Mouse (Mus musculus): ENCODE data around the gene Ulk4. TPM values are rescaled to one million over a fixed set of nuclear protein-coding genes. Genes with fewer than 3 reads are reported as not detected.

Ulk4 gene
- polyA plus RNA-seq (2012; fragmentation: generic; extraction: Trizol): 1.1 TPM
- long read RNA-seq, experiment 1, partial matches to known transcripts: 0 of 1 reads
- long read RNA-seq, experiment 1, other reads (novel, unspliced or antisense): 1 of 1 reads
- long read RNA-seq, experiment 2, full-length matches to known transcripts: 3 of 21 reads
- long read RNA-seq, experiment 2, partial matches to known transcripts: 7 of 21 reads
- long read RNA-seq, experiment 2, other reads (novel, unspliced or antisense): 11 of 21 reads

DNA sequence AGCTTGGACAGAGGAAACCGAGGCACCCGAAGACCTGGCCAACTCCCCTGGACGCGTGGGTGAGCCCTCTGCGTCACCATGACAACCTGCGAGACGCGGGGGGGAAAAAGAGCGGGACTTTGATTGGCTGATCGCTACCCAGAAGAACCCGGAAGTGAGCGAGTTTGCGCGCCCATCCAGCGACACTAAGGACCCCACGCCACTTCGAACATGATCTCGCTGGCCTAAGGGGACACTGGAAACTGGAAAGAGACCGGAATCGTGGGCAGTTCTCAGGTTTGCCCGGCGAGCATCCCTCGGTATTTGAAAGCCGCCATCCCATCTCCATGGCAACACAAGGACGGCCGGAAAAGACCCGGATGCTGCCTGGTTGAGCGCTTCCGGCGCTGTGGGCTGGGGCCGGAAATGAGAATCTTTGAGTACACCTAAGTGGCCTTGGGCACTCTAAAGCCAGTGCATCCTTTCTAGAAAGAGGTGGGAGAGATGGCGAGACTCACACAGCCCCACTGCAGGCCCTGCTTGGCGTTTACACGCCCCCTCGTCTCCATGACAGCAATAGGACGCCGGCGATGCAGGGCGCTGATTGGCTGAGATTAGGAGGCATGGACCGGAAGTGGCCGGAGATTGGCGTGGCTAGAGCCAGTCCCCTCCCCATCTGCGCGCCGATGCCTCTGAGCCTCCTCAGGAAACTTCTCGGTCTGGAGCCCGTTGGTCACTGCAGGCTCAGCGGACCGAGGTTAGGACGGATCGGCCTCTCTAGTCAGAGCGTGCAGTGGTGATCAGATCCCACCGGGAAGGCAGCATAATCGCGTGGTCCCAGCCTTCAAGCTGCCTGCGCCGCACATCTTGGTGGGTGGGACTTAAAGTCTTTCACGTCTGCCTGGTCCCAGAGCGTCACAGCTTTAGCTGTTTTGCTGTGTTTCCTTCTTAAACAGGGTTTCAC lies at the start of gene Ulk4:
Gene Ulk4, minus strand, starts transcription at position 80 of the 943 bp plus-strand sequence.
- H3K4me3 ChIP-seq (ENCODE audit: insufficient read depth, poor library complexity, severe bottlenecking): peak within 1 kb of the TSS; percentile 60
- H3K27me3 ChIP-seq (ENCODE audit: control insufficient read depth, insufficient read depth, insufficient read length): no peaks in the 10 kb centered on the region
- no peaks in the 10 kb centered on the region for H3K79me3 ChIP-seq (ENCODE audit: low read depth)
- H3ac ChIP-seq (ENCODE audit: control insufficient read depth, insufficient read length, low read depth): peak within 1 kb of the TSS; percentile 95
- no peaks in the 10 kb centered on the region for H3K36me3 ChIP-seq (ENCODE audit: control insufficient read depth, insufficient read depth)
- no peaks in the 10 kb centered on the region for H3K79me2 ChIP-seq (ENCODE audit: control insufficient read depth, insufficient read depth)
- TF ChIP-seq CTCF (IDR thresholded peaks at IDR 0.05; ENCODE audit: control insufficient read depth, insufficient read depth, insufficient read length): no peak
- peak; percentile 22 for TF ChIP-seq MAX (IDR thresholded peaks at IDR 0.05)

DNA sequence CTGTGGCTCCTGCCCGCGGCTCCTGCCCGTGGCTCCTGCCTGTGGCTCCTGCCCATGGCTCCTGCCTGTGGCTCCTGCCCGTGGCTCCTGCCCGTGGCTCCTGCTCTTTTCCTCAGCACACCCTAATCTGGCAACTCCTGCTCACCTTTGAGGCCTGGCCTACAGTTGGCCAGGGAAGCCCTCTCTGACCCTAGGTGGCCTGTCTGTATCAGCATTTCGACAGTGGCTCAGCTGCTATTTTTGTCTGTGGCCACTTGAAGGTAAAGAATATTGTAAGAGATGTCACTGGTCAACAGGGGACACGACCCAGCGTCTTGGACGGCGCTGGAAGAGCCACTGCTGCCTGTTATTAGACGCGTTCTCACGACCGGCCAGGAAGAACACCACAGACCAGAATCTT lies 45.0 kb upstream of the Ulk4 start:
- TF ChIP-seq MYOG (IDR thresholded peaks at IDR 0.05; ENCODE audit: control insufficient read depth, extremely low read depth, insufficient read length): no peak
- TF ChIP-seq CTCF (IDR thresholded peaks at IDR 0.05; ENCODE audit: control insufficient read depth, insufficient read depth, insufficient read length): no peak
- TF ChIP-seq MYOD1 (IDR thresholded peaks at IDR 0.05; ENCODE audit: control insufficient read depth, insufficient read length, low read depth): no peak
- no peak for TF ChIP-seq FOSL1 (IDR thresholded peaks at IDR 0.05; ENCODE audit: insufficient read depth, low read length, poor library complexity, severe bottlenecking)
- no peak for TF ChIP-seq CEBPB (IDR thresholded peaks at IDR 0.05; ENCODE audit: low read depth)
- TF ChIP-seq USF1 (IDR thresholded peaks at IDR 0.05; ENCODE audit: low read depth): no peak
- TF ChIP-seq MAX (IDR thresholded peaks at IDR 0.05): no peak
- Histone ChIP-seq H3K79me2 (ENCODE audit: control insufficient read depth, insufficient read depth) (peaks cover 36% of the 10 kb centered on the region), H3K4me3 (ENCODE audit: insufficient read depth, poor library complexity, severe bottlenecking) (no peak overlapping the region), H3K36me3 (ENCODE audit: control insufficient read depth, insufficient read depth) (no peaks in the 10 kb centered on the region), H3ac (ENCODE audit: control insufficient read depth, insufficient read length, low read depth) (no peak overlapping the region), H3K27me3 (ENCODE audit: control insufficient read depth, insufficient read depth, insufficient read length) (no peaks in the 10 kb centered on the region), H3K79me3 (ENCODE audit: low read depth) (peaks cover 16% of the 10 kb centered on the region)

DNA sequence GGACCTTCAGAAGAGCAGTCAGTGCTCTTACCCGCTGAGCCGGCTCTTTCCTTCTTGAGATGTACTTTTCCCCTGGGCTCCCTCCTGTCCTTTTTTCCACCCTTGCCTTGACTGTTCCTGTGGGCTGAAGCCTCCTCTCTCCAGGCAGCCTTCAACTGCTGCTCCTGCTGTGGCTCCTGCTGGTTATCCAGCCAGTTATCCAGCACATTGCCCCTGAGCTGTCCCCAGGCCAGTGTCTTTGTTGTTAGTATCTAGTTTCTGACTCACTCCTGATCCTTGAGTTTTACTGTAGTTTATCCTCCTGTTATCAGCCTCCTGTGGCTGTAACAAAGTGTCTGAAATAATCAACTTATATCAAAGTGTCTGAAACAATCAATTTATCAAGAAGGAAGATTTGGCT lies 44.1 kb upstream of the Ulk4 start:
- Histone ChIP-seq H3K36me3 (ENCODE audit: control insufficient read depth, insufficient read depth) (no peaks in the 10 kb centered on the region), H3K27me3 (ENCODE audit: control insufficient read depth, insufficient read depth, insufficient read length) (no peaks in the 10 kb centered on the region), H3ac (ENCODE audit: control insufficient read depth, insufficient read length, low read depth) (no peak overlapping the region), H3K79me2 (ENCODE audit: control insufficient read depth, insufficient read depth) (peaks cover 45% of the 10 kb centered on the region), H3K4me3 (ENCODE audit: insufficient read depth, poor library complexity, severe bottlenecking) (no peak overlapping the region), H3K79me3 (ENCODE audit: low read depth) (peaks cover 18% of the 10 kb centered on the region)
- no peak for TF ChIP-seq CTCF (IDR thresholded peaks at IDR 0.05; ENCODE audit: control insufficient read depth, insufficient read depth, insufficient read length)
- no peak for TF ChIP-seq MYOD1 (IDR thresholded peaks at IDR 0.05; ENCODE audit: control insufficient read depth, insufficient read length, low read depth)
- TF ChIP-seq CEBPB (IDR thresholded peaks at IDR 0.05; ENCODE audit: low read depth): no peak
- TF ChIP-seq FOSL1 (IDR thresholded peaks at IDR 0.05; ENCODE audit: insufficient read depth, low read length, poor library complexity, severe bottlenecking): no peak
- no peak for TF ChIP-seq MYOG (IDR thresholded peaks at IDR 0.05; ENCODE audit: control insufficient read depth, extremely low read depth, insufficient read length)
- no peak for TF ChIP-seq MAX (IDR thresholded peaks at IDR 0.05)
- no peak for TF ChIP-seq USF1 (IDR thresholded peaks at IDR 0.05; ENCODE audit: low read depth)

DNA sequence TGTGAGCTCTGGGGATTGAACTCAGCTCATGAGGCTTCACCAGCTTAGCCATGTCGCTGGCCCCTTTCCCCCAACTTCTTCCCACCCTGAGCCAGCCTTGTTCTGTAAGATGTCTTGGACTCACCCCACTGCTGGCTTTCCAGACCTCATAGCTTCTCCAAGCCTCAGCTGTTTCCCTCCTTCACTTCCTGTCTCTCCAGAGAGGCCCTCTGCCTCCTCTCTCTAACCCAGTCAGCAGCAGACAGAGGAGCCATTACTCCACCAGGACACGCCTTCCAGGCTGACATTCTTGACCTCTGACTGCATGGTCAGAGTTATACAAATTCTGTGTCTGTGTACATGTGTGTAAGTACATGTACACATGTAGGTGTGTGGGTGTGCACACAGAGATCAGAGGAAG lies 43.4 kb upstream of the Ulk4 start:
- H3K79me3 ChIP-seq (ENCODE audit: low read depth): peaks cover 24% of the 10 kb centered on the region
- TF ChIP-seq CEBPB (IDR thresholded peaks at IDR 0.05; ENCODE audit: low read depth) (no peak), USF1 (IDR thresholded peaks at IDR 0.05; ENCODE audit: low read depth) (no peak)
- H3K36me3 ChIP-seq (ENCODE audit: control insufficient read depth, insufficient read depth): no peaks in the 10 kb centered on the region
- no peak overlapping the region for H3K4me3 ChIP-seq (ENCODE audit: insufficient read depth, poor library complexity, severe bottlenecking)
- H3K79me2 ChIP-seq (ENCODE audit: control insufficient read depth, insufficient read depth): peaks cover 52% of the 10 kb centered on the region
- H3ac ChIP-seq (ENCODE audit: control insufficient read depth, insufficient read length, low read depth): no peak overlapping the region
- H3K27me3 ChIP-seq (ENCODE audit: control insufficient read depth, insufficient read depth, insufficient read length): no peaks in the 10 kb centered on the region

DNA sequence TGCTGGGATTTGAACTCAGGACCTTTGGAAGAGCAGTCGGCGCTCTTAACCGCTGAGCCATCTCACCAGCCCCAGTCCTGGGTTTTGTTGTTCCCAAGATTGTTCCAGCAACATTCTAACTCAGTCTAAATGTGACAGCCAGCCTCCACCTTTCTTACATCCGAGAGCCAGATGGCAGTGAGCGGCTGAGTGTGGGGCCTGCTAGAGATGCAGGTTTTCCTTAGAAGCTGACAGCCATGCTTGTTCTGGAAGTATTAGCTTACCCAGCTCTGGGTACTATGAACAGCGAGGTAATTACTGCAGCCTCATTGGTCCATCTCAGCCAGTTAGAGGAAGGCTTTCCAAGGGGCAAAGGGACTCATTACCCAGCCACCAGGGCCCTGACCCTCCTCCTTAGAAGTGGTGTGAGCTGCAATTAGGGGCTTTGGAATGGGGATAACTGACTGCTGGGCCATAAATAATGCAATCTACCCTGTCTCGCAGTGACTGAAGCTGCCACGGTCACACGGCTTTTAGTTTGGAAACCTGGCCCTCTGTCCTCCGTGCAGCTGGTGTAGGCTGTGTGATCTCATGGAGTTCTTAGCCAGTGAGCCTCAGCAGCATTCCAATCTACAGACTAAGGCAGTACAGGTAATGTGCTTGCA lies 42.4 kb upstream of the Ulk4 start:
- Histone ChIP-seq H3K36me3 (ENCODE audit: control insufficient read depth, insufficient read depth) (no peaks in the 10 kb centered on the region), H3K79me2 (ENCODE audit: control insufficient read depth, insufficient read depth) (peaks cover 61% of the 10 kb centered on the region), H3K27me3 (ENCODE audit: control insufficient read depth, insufficient read depth, insufficient read length) (no peaks in the 10 kb centered on the region), H3K79me3 (ENCODE audit: low read depth) (peaks cover 28% of the 10 kb centered on the region), H3K4me3 (ENCODE audit: insufficient read depth, poor library complexity, severe bottlenecking) (no peak overlapping the region), H3ac (ENCODE audit: control insufficient read depth, insufficient read length, low read depth) (no peak overlapping the region)
- TF ChIP-seq CEBPB (IDR thresholded peaks at IDR 0.05; ENCODE audit: low read depth): no peak
- no peak for TF ChIP-seq MYOD1 (IDR thresholded peaks at IDR 0.05; ENCODE audit: control insufficient read depth, insufficient read length, low read depth)
- TF ChIP-seq FOSL1 (IDR thresholded peaks at IDR 0.05; ENCODE audit: insufficient read depth, low read length, poor library complexity, severe bottlenecking): no peak
- TF ChIP-seq CTCF (IDR thresholded peaks at IDR 0.05; ENCODE audit: control insufficient read depth, insufficient read depth, insufficient read length): no peak

Measured in C2C12 (cell line).